Mouse (Mus musculus) cortical plate, adult 2 months (tissue): ENCODE data around the gene Gm45837.

Experiments
- CTCF ChIP-seq: fragments of 200-500 bp; IDR thresholded peaks from 2 replicates; pipeline ENCODE4 v1.5.1; 2011; ENCODE audit warnings: mild to moderate bottlenecking, control low read depth, low read length; ENCODE audit not compliant: insufficient read depth; ENCODE audit errors: extremely low read depth
- POLR2A ChIP-seq: fragments of 200-500 bp; IDR thresholded peaks from 2 replicates; pipeline ENCODE4 v1.6.1; 2011; ENCODE audit warnings: mild to moderate bottlenecking, low read length, control low read depth; ENCODE audit not compliant: insufficient read depth; ENCODE audit errors: extremely low read depth

GRCm38 (mm10) chr7:101479841-101480240 is 69.2 kb downstream of the Gm45837 start:
- TF ChIP-seq POLR2A (no peak), CTCF (no peak)
